Mouse (Mus musculus) kidney, embryonic 15.5 days (tissue): Measurements from ENCODE around the gene Tlx3. TPM values are rescaled to one million over a fixed set of nuclear protein-coding genes. Genes with fewer than 3 reads are reported as not detected.
A peak's percentile ranks its signal among the peaks of the same experiment; 100 is the strongest.

Experiments
- ATAC-seq: fragments of 200-750 bp; cut with Nextera tagmentation; replicated peaks from 2 replicates; pipeline ENCODE4 v1.8.0; 2017; ENCODE audit warnings: moderate TSS enrichment; ENCODE audit not compliant: low FRiP score
- H3K27ac ChIP-seq: fragments of 300-500 bp; sonication (generic); 2 replicates; pipeline ENCODE4 v1.5.1; 2015; ENCODE audit warnings: mild to moderate bottlenecking, inconsistent platforms
- H3K27me3 ChIP-seq: fragments of 300-500 bp; sonication (generic); 2 replicates; pipeline ENCODE4 v1.6.1; 2015; ENCODE audit warnings: inconsistent platforms
- H3K36me3 ChIP-seq: fragments of 300-500 bp; sonication (generic); 2 replicates; pipeline ENCODE4 v1.6.1; 2015; ENCODE audit warnings: inconsistent platforms
- H3K4me1 ChIP-seq: fragments of 300-500 bp; sonication (generic); 2 replicates; pipeline ENCODE4 v1.6.1; 2015; ENCODE audit warnings: inconsistent platforms
- H3K4me2 ChIP-seq: fragments of 300-500 bp; sonication (generic); 2 replicates; pipeline ENCODE4 v1.6.1; 2015; ENCODE audit warnings: moderate library complexity, mild to moderate bottlenecking, inconsistent platforms
- H3K4me3 ChIP-seq: fragments of 300-500 bp; sonication (generic); replicated peaks from 2 replicates; pipeline ENCODE4 v1.5.1; 2015; ENCODE audit warnings: mild to moderate bottlenecking, inconsistent platforms
- H3K9ac ChIP-seq: fragments of 300-500 bp; sonication (generic); 2 replicates; pipeline ENCODE4 v1.6.1; 2015; ENCODE audit warnings: mild to moderate bottlenecking, inconsistent platforms
- H3K9me3 ChIP-seq: fragments of 300-500 bp; sonication (generic); replicated peaks from 2 replicates; pipeline ENCODE4 v1.6.1; 2016; ENCODE audit warnings: inconsistent platforms
- WGBS: fragments of 180-500 bp; shearing (Covaris S2); methylation state at CpG from one replicate; pipeline ENCODE4 v1.1.7; 2015; ENCODE audit warnings: mixed read lengths; 5-methylcytosine and 5-hydroxymethylcytosine counted together
- polyA plus RNA-seq: library from polyadenylated mRNA; unstranded; fragments of >200 nt; fragmentation: Nextera tagmentation; extraction: Ambion mirVana; gene quantifications from 2 replicates; pipeline ENCODE4 v1.2.1, GENCODE M21; 2015

The Tlx3 gene
- 0.30 TPM in 1 of 2 replicates, not detected in the other for polyA plus RNA-seq

- 1% methylated on average over 79 of the region's 81 CpGs for WGBS
- no peaks in the 10 kb centered on the region for H3K9me3 ChIP-seq
- peaks cover 100% of the 10 kb centered on the region for H3K27me3 ChIP-seq
- H3K4me2 ChIP-seq: peak within 1 kb of the TSS; percentile 61
- H3K4me3 ChIP-seq: peak within 1 kb of the TSS; percentile 38
- peak; percentile 20; the same call in 1 of the 2 replicates for ATAC-seq
- peaks cover 49% of the 10 kb centered on the region for H3K4me1 ChIP-seq
- H3K9ac ChIP-seq: no peak within 1 kb of the TSS
- no peak within 1 kb of the TSS for H3K27ac ChIP-seq
- H3K36me3 ChIP-seq: no peaks in the 10 kb centered on the region
Measured at GRCm38 (mm10) chr11:33203383-33204328, at the start of gene Tlx3. Gene Tlx3 (minus strand): TSS chr11:33203589.

GRCm38 (mm10) chr11:33240295-33240694 is 36.9 kb upstream of the Tlx3 start:
- 67% methylated on average over 3 of the region's 3 CpGs for WGBS
- Histone ChIP-seq H3K4me3 (no peak overlapping the region), H3K9me3 (no peaks in the 10 kb centered on the region), H3K36me3 (no peaks in the 10 kb centered on the region), H3K27me3 (no peaks in the 10 kb centered on the region), H3K4me2 (no peak overlapping the region), H3K9ac (no peak overlapping the region), H3K27ac (no peak overlapping the region), H3K4me1 (no peaks in the 10 kb centered on the region)
- ATAC-seq: no peak

DNA sequence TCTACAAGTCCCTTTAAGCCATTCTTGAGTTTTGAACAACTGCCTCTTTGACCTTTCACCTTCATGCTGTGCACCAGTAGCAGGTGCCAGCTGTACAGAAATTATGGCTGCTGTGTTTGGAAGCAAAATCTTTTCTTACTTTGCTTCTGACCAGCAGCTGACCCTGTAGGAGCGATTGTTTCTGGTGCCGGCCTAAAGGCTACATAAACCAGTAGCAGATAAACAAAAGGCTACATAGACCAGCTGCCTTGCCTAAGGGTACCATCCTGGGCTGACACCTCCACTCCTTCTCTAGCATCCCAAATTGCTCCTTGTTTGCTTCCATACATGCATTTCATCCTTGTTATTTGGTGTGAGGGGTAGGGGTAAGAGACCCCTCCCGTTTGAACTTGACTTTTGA is 30.7 kb upstream of the Tlx3 start:
- no peaks in the 10 kb centered on the region for H3K36me3 ChIP-seq
- no peaks in the 10 kb centered on the region for H3K27me3 ChIP-seq
- H3K27ac ChIP-seq: no peak overlapping the region
- ATAC-seq: no peak
- no peaks in the 10 kb centered on the region for H3K4me1 ChIP-seq
- no peak overlapping the region for H3K4me2 ChIP-seq
- H3K4me3 ChIP-seq: no peak overlapping the region
- H3K9ac ChIP-seq: no peak overlapping the region
- H3K9me3 ChIP-seq: no peaks in the 10 kb centered on the region
- 45% methylated on average over 3 of the region's 3 CpGs for WGBS

- H3K4me3 ChIP-seq: no peak overlapping the region
- 82% methylated on average over 5 of the region's 5 CpGs for WGBS
- no peaks in the 10 kb centered on the region for H3K27me3 ChIP-seq
- H3K4me2 ChIP-seq: no peak overlapping the region
- no peaks in the 10 kb centered on the region for H3K4me1 ChIP-seq
- H3K27ac ChIP-seq: no peak overlapping the region
- H3K9ac ChIP-seq: no peak overlapping the region
- ATAC-seq: no peak
- no peaks in the 10 kb centered on the region for H3K9me3 ChIP-seq
- no peaks in the 10 kb centered on the region for H3K36me3 ChIP-seq
Measured at GRCm38 (mm10) chr11:33232056-33232455, 28.7 kb upstream of the Tlx3 start.

DNA sequence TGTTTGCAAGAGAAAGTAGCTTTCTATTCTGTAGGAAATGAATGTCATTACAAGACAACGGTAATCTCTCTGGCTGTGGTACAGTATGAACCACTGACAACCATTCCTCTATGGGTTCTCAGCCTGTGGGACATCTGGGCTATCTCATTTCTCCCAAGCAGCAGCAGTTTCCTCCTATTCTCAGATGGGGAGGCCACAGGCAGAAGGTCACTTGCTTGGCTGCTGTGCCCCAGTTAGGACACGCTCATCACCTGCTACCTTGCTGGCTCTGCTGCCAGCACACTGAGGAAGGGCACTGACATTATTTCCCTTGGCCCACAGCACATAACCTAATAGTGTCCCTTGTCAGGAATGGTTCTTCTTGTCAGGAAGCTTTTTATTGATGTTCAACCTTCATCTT is 24.8 kb upstream of the Tlx3 start:
- H3K4me2 ChIP-seq: no peak overlapping the region
- ATAC-seq: no peak
- H3K4me1 ChIP-seq: no peaks in the 10 kb centered on the region
- H3K9ac ChIP-seq: no peak overlapping the region
- H3K27ac ChIP-seq: no peak overlapping the region
- no peak overlapping the region for H3K4me3 ChIP-seq
- no peaks in the 10 kb centered on the region for H3K27me3 ChIP-seq
- no peaks in the 10 kb centered on the region for H3K36me3 ChIP-seq
- 98% methylated on average over 2 of the region's 2 CpGs for WGBS
- no peaks in the 10 kb centered on the region for H3K9me3 ChIP-seq

GRCm38 (mm10) chr11:33226516-33226915 is 23.1 kb upstream of the Tlx3 start:
- H3K27me3 ChIP-seq: no peaks in the 10 kb centered on the region
- no peak overlapping the region for H3K9ac ChIP-seq
- no peak overlapping the region for H3K27ac ChIP-seq
- no peak overlapping the region for H3K4me3 ChIP-seq
- no peaks in the 10 kb centered on the region for H3K9me3 ChIP-seq
- 56% methylated on average over 8 of the region's 8 CpGs for WGBS
- 0 out of 2 replicates have a peak, but pooled peaks have one; percentile 34 for ATAC-seq
- H3K4me2 ChIP-seq: no peak overlapping the region
- H3K4me1 ChIP-seq: peaks cover 11% of the 10 kb centered on the region
- no peaks in the 10 kb centered on the region for H3K36me3 ChIP-seq

GRCm38 (mm10) chr11:33221566-33222365 is 18.4 kb upstream of the Tlx3 start:
- ATAC-seq: peak; percentile 72
- H3K36me3 ChIP-seq: no peaks in the 10 kb centered on the region
- H3K4me2 ChIP-seq: no peak overlapping the region
- no peak overlapping the region for H3K9ac ChIP-seq
- H3K4me3 ChIP-seq: no peak overlapping the region
- peaks cover 20% of the 10 kb centered on the region for H3K4me1 ChIP-seq
- no peaks in the 10 kb centered on the region for H3K27me3 ChIP-seq
- no peaks in the 10 kb centered on the region for H3K9me3 ChIP-seq
- H3K27ac ChIP-seq: peak overlapping the region; percentile 41
- WGBS: 44% methylated on average over 11 of the region's 11 CpGs

- Histone ChIP-seq H3K9me3 (no peaks in the 10 kb centered on the region), H3K4me1 (peaks cover 23% of the 10 kb centered on the region), H3K9ac (no peak overlapping the region), H3K4me2 (no peak overlapping the region), H3K27me3 (no peaks in the 10 kb centered on the region), H3K27ac (no peak overlapping the region), H3K4me3 (no peak overlapping the region), H3K36me3 (no peaks in the 10 kb centered on the region)
- 81% methylated on average over 7 of the region's 7 CpGs for WGBS
- ATAC-seq: no peak
Measured at GRCm38 (mm10) chr11:33220763-33221162, 17.4 kb upstream of the Tlx3 start.

DNA sequence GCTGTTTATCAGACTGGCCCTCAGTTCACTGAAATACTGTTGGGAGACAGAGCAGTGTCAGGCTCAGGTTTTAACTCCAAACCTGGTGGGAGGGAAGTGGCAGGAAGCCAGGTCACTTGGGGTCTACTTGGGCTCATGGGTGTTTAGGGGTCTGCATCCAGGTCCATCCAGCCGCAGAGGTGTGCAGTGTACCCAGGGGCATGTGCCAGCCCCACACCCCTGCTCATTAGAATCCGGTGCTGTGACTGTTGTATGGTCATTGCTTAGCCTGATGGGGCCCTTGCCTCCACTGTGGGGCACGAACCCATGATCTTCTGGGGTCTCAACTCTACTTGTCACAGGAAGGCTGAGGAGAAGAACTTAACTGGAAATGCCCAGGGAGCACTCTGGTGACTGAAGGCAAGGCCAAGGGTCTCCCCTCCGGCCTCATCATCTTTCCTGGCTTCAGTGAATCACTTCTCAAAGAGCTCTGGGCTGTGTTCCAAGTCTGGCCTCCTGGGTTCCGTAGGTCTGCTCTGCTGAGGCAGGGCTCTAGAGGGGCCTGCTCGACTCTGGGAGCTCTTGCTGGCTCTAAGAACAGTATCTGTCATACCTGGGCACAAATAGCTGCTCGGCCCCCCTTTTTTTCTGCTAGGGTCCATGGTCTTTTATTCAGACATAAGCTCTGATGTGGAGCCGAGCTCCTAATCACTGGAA is 14.1 kb upstream of the Tlx3 start:
- Histone ChIP-seq H3K36me3 (no peaks in the 10 kb centered on the region), H3K4me1 (peaks cover 22% of the 10 kb centered on the region), H3K4me2 (no peak overlapping the region), H3K27ac (no peak overlapping the region), H3K27me3 (no peaks in the 10 kb centered on the region), H3K4me3 (no peak overlapping the region), H3K9me3 (no peaks in the 10 kb centered on the region), H3K9ac (no peak overlapping the region)
- ATAC-seq: no peak
- 66% methylated on average over 8 of the region's 8 CpGs for WGBS

DNA sequence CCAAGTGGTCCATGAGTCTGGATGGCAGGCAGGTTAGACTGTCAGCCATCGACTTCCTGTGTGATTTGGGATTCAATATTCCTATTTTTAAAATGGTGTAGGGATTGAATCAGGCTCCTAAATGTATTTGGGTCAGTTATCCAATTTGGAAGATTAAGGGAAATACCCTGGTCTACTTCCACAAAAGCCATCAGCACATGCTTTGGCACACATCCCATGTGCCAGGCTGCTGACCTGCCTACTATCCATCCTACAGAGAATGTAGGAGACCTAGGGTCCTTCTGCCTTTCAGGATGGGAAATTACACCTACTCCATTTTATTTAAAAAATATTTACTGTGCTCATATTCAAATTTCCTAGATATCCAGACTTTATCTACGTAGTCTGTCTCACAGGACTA is 4.0 kb upstream of the Tlx3 start:
- Histone ChIP-seq H3K9ac (no peak overlapping the region), H3K27ac (no peak overlapping the region), H3K4me2 (no peak overlapping the region), H3K4me1 (peaks cover 21% of the 10 kb centered on the region), H3K9me3 (no peaks in the 10 kb centered on the region), H3K4me3 (no peak overlapping the region), H3K27me3 (peaks cover 65% of the 10 kb centered on the region), H3K36me3 (no peaks in the 10 kb centered on the region)
- 90% methylated on average over 2 of the region's 2 CpGs for WGBS
- no peak for ATAC-seq

DNA sequence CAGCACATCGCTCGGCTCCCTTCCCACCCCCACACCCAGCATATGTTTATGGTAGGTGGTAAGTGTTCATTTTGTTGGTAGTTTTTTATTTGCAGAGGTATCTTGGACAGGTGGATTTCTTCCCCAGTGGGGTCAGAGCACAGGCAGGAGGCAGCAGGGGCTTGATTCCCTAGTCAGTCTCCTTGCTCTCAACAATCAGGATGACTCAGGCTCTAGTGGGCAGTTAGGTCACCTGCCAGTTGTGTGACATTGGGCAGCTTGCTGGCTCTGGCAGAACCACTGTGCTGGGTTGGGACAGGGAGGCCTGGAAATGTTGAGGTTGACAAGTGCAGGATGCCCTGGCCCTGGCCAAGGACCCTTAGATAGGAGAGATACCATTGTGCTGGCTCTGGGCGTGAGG is 1.6 kb upstream of the Tlx3 start:
- no peaks in the 10 kb centered on the region for H3K9me3 ChIP-seq
- no peak overlapping the region for H3K4me3 ChIP-seq
- no peaks in the 10 kb centered on the region for H3K36me3 ChIP-seq
- H3K27me3 ChIP-seq: peaks cover 90% of the 10 kb centered on the region
- no peak overlapping the region for H3K9ac ChIP-seq
- H3K27ac ChIP-seq: no peak overlapping the region
- no peak for ATAC-seq
- H3K4me2 ChIP-seq: no peak overlapping the region
- H3K4me1 ChIP-seq: peaks cover 45% of the 10 kb centered on the region
- WGBS: 18% methylated on average over 3 of the region's 3 CpGs
